Mouse (Mus musculus) limb, embryonic 11.5 days (tissue): ENCODE measurements at regions not wholly inside any gene's neighbourhood (a gene's known extent, or its start where the extent isn't known, plus 50 kb on each side); places are given as distances from the start of the nearest gene placed in this dataset.
"Not testable (repeated sequence)": the region's sequence is repeated elsewhere in the genome, so short reads cannot be mapped to it uniquely, and the experiment has no call there.

Source experiments
- ATAC-seq: fragments of 200-750 bp; cut with Nextera tagmentation; 2 replicates; pipeline ENCODE4 v1.8.0; 2017; ENCODE audit warnings: low read depth; ENCODE audit not compliant: insufficient number of reproducible peaks, low FRiP score, low TSS enrichment
- DNase-seq: peaks from one replicate; pipeline ENCODE4 v3.0.0-alpha.2; 2015; ENCODE audit warnings: low spot score
- H3K27ac ChIP-seq: fragments of 300-500 bp; sonication (generic); replicated peaks from 2 replicates; pipeline ENCODE4 v1.5.1; 2014; ENCODE audit warnings: low read depth, mild to moderate bottlenecking, low read length
- H3K27me3 ChIP-seq: fragments of 300-500 bp; sonication (generic); 2 replicates; pipeline ENCODE4 v1.6.1; 2014; ENCODE audit warnings: mild to moderate bottlenecking, low read length, mixed read lengths; ENCODE audit not compliant: control insufficient read depth, insufficient read depth
- H3K36me3 ChIP-seq: fragments of 300-500 bp; sonication (generic); 2 replicates; pipeline ENCODE4 v1.6.1; 2014; ENCODE audit warnings: mild to moderate bottlenecking, low read length, moderate library complexity, mixed read lengths; ENCODE audit not compliant: control insufficient read depth, insufficient read depth
- H3K4me1 ChIP-seq: fragments of 300-500 bp; sonication (generic); 2 replicates; pipeline ENCODE4 v1.6.1; 2014; ENCODE audit warnings: low read length, mixed read lengths; ENCODE audit not compliant: control insufficient read depth, insufficient read depth
- H3K4me2 ChIP-seq: fragments of 300-500 bp; sonication (generic); 2 replicates; pipeline ENCODE4 v1.6.1; 2014; ENCODE audit warnings: low read depth, mild to moderate bottlenecking, moderate library complexity; ENCODE audit not compliant: severe bottlenecking
- H3K4me3 ChIP-seq: fragments of 300-500 bp; sonication (generic); 2 replicates; pipeline ENCODE4 v1.5.1; 2014; ENCODE audit warnings: low read depth, low read length
- H3K9ac ChIP-seq: fragments of 300-500 bp; sonication (generic); 2 replicates; pipeline ENCODE4 v1.6.1; 2014; ENCODE audit warnings: mild to moderate bottlenecking, low read length
- H3K9me3 ChIP-seq: fragments of 300-500 bp; sonication (generic); 2 replicates; pipeline ENCODE4 v1.6.1; 2016; ENCODE audit warnings: low read length; ENCODE audit not compliant: control insufficient read depth
- WGBS: fragments of 180-500 bp; shearing (Covaris S2); extraction: QIAGEN DNeasy Blood & Tissue Kit; methylation state at CpG from one replicate; pipeline ENCODE4 v1.1.7; 2014; 5-methylcytosine and 5-hydroxymethylcytosine counted together

DNA sequence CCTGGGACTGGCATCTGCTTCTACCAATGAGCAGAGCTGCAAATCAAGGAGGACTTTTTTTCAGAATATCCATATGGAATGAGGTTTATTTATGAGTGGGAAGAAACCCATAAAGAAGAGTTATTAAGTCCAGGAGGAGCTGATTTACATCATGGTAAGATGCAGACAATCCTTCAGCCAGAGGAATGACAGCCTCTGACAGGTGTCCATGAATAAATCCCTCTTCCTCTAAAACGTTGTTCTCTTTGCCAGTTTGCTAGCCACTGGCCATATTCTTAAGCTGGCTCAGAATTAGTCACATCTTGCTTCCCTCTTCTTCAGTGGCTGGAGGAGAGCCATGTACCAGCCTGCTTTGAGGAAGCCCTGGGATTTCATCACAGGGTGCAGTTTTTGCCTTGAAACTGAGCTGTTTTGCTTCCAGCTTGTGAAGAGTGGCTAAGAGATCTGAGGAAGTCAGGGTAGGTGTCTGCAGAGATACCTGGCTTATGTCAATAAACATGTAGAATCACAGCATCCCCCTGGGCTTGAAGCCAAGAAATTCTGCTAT, 902.9 kb downstream of the Gm9195 start:
- H3K27me3 ChIP-seq, result no peaks in the 10 kb centered on the region
- no peaks in the 10 kb centered on the region for H3K9me3 ChIP-seq
- no peak for DNase-seq
- H3K4me2 ChIP-seq, result no peak overlapping the region
- no peak overlapping the region for H3K4me3 ChIP-seq
- no peak overlapping the region for H3K9ac ChIP-seq
- H3K27ac ChIP-seq, result no peak overlapping the region
- H3K4me1 ChIP-seq, result no peaks in the 10 kb centered on the region
- ATAC-seq, result no peak
- WGBS, result 54% methylated on average over 1 of the region's 1 CpGs
- H3K36me3 ChIP-seq, result no peaks in the 10 kb centered on the region

DNA sequence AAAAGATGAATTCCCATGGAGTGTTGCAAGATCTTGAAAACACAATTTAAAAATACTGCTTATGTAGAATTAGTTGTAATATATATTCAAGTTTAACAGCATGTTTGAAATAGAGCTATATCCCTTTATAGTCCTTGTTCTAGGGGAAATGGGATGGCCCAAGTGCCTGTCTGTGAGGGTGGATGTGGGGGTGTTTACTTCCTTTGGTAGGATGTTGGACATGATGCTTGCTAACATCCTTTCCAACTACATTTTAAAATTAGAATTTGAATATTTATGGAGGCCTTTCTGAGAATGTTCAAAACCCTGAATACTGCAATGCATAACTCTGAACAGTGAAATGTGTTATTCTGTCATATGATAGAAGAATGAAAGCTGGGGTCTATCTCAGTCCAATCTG, 903.6 kb downstream of the Gm9195 start:
- Histone ChIP-seq H3K27me3 (no peaks in the 10 kb centered on the region), H3K4me2 (no peak overlapping the region), H3K36me3 (no peaks in the 10 kb centered on the region), H3K9ac (no peak overlapping the region), H3K27ac (no peak overlapping the region), H3K4me3 (no peak overlapping the region), H3K4me1 (no peaks in the 10 kb centered on the region), H3K9me3 (no peaks in the 10 kb centered on the region)
- ATAC-seq (no peak), DNase-seq (no peak)

- H3K27me3 ChIP-seq, result no peaks in the 10 kb centered on the region
- H3K4me3 ChIP-seq, result no peak overlapping the region
- no peak overlapping the region for H3K9ac ChIP-seq
- 82% methylated on average over 3 of the region's 3 CpGs for WGBS
- H3K36me3 ChIP-seq, result no peaks in the 10 kb centered on the region
- no peak overlapping the region for H3K4me2 ChIP-seq
- DNase-seq (no peak), ATAC-seq (no peak)
- no peak overlapping the region for H3K27ac ChIP-seq
- no peaks in the 10 kb centered on the region for H3K4me1 ChIP-seq
- no peaks in the 10 kb centered on the region for H3K9me3 ChIP-seq
Observed at GRCm38 (mm10) chr14:71564816-71565215, 926.8 kb downstream of the Gm9195 start.

- H3K9ac ChIP-seq, result no peak overlapping the region
- H3K36me3 ChIP-seq, result no peaks in the 10 kb centered on the region
- no peaks in the 10 kb centered on the region for H3K27me3 ChIP-seq
- no peak overlapping the region for H3K27ac ChIP-seq
- H3K9me3 ChIP-seq, result no peaks in the 10 kb centered on the region
- DNase-seq, result no peak
- H3K4me2 ChIP-seq, result no peak overlapping the region
- WGBS, result 81% methylated on average over 4 of the region's 4 CpGs
- no peak overlapping the region for H3K4me3 ChIP-seq
- no peaks in the 10 kb centered on the region for H3K4me1 ChIP-seq
- ATAC-seq, result no peak
Observed at GRCm38 (mm10) chr14:71561906-71562305, 929.7 kb downstream of the Gm9195 start.

GRCm38 (mm10) chr14:71554324-71554723, 937.3 kb downstream of the Gm9195 start:
- H3K4me3 ChIP-seq, H3K36me3 ChIP-seq, H3K9ac ChIP-seq, H3K9me3 ChIP-seq, H3K27me3 ChIP-seq, H3K27ac ChIP-seq, H3K4me1 ChIP-seq, DNase-seq, H3K4me2 ChIP-seq, ATAC-seq: not testable (repeated sequence)
- 68% methylated on average over 2 of the region's 3 CpGs for WGBS

GRCm38 (mm10) chr14:71543580-71543979, 943.9 kb upstream of the Fam160b2 start:
- no peak overlapping the region for H3K9ac ChIP-seq
- DNase-seq (no peak), ATAC-seq (no peak)
- H3K4me3 ChIP-seq, result no peak overlapping the region
- no peaks in the 10 kb centered on the region for H3K36me3 ChIP-seq
- no peak overlapping the region for H3K27ac ChIP-seq
- H3K4me1 ChIP-seq, result no peaks in the 10 kb centered on the region
- H3K27me3 ChIP-seq, result no peaks in the 10 kb centered on the region
- no peaks in the 10 kb centered on the region for H3K9me3 ChIP-seq
- no peak overlapping the region for H3K4me2 ChIP-seq
- 90% methylated on average over 3 of the region's 3 CpGs for WGBS

DNA sequence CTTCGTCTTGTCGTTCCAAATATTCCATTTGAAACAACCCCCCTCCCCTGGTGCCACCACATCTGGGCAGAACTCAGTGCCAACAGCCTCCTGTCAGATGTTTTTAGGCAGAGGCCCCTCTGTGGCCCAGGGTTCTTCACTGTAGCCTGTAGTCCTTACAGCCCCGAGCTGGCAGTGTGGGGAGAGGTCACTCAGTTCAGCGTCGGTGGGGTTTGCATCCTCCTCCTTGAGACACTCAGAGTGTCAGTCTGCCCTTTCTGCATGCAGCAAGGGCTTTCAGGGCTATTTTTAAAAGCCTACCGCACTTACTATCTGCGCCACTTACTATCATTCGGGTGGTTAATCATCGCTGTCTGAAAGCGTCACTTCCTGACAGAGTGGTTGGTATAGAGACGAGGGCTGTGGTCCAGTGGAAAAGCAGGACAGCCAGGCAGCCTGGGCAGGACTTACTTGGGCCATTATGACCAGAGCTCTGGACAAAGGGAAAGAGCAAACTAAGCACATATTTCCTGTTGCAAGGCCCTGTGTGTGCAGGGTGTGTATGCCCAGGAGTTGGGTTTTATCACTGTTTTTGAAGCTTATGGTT, 932.5 kb upstream of the Fam160b2 start:
- WGBS, result 70% methylated on average over 11 of the region's 11 CpGs
- no peaks in the 10 kb centered on the region for H3K36me3 ChIP-seq
- no peak overlapping the region for H3K27ac ChIP-seq

GRCm38 (mm10) chr14:71531298-71531697, 931.7 kb upstream of the Fam160b2 start:
- no peak overlapping the region for H3K4me3 ChIP-seq
- H3K36me3 ChIP-seq, result no peaks in the 10 kb centered on the region
- WGBS, result 74% methylated on average over 2 of the region's 2 CpGs
- H3K4me2 ChIP-seq, result no peak overlapping the region
- H3K27me3 ChIP-seq, result no peaks in the 10 kb centered on the region
- no peak for DNase-seq
- ATAC-seq, result no peak
- no peaks in the 10 kb centered on the region for H3K9me3 ChIP-seq
- H3K9ac ChIP-seq, result no peak overlapping the region
- no peaks in the 10 kb centered on the region for H3K4me1 ChIP-seq
- no peak overlapping the region for H3K27ac ChIP-seq

More for the DNA sequence above, 932.5 kb upstream of the Fam160b2 start:
- no peaks in the 10 kb centered on the region for H3K9me3 ChIP-seq
- no peak for ATAC-seq
- H3K4me2 ChIP-seq, result no peak overlapping the region
- H3K4me3 ChIP-seq, result no peak overlapping the region
- no peaks in the 10 kb centered on the region for H3K4me1 ChIP-seq
- no peak for DNase-seq
- H3K9ac ChIP-seq, result no peak overlapping the region
- H3K27me3 ChIP-seq, result no peaks in the 10 kb centered on the region

- no peaks in the 10 kb centered on the region for H3K4me1 ChIP-seq
- no peak overlapping the region for H3K4me2 ChIP-seq
- no peak overlapping the region for H3K9ac ChIP-seq
- DNase-seq (no peak), ATAC-seq (no peak)
- H3K27me3 ChIP-seq, result no peaks in the 10 kb centered on the region
- WGBS, result 73% methylated on average over 6 of the region's 6 CpGs
- H3K4me3 ChIP-seq, result no peak overlapping the region
- no peak overlapping the region for H3K27ac ChIP-seq
- H3K9me3 ChIP-seq, result no peaks in the 10 kb centered on the region
- no peaks in the 10 kb centered on the region for H3K36me3 ChIP-seq
Observed at GRCm38 (mm10) chr14:71530421-71530820, 930.8 kb upstream of the Fam160b2 start.
